Mouse (Mus musculus): ENCODE data around the gene Cr2. TPM values are rescaled to one million over a fixed set of nuclear protein-coding genes. Genes with fewer than 3 reads are reported as not detected.

The Cr2 gene
- polyA plus RNA-seq, 1 experiment from 2014 or later = 0.25 TPM

- Histone ChIP-seq H3K4me3 (replicated peaks; ENCODE audit: low read length) (peak overlapping the region; percentile 74), H3K4me2 (ENCODE audit: low read depth, low read length) (peak overlapping the region; percentile 63), H3K9me3 (replicated peaks; ENCODE audit: control insufficient read depth, low read length) (no peaks in the 10 kb centered on the region), H3K36me3 (ENCODE audit: control insufficient read depth, insufficient read depth, low read length) (peaks cover 13% of the 10 kb centered on the region), H3K27ac (ENCODE audit: low read length) (peak overlapping the region; percentile 99), H3K9ac (ENCODE audit: low read length) (peak overlapping the region; percentile 95), H3K27me3 (ENCODE audit: control insufficient read depth, insufficient read depth, low read length) (no peaks in the 10 kb centered on the region), H3K4me1 (ENCODE audit: control insufficient read depth, insufficient read depth, low read length) (peaks cover 9% of the 10 kb centered on the region)
- no peak for ATAC-seq (ENCODE audit: insufficient read depth, low FRiP score)
- 4% methylated on average over 2 of the region's 2 CpGs for WGBS
Measured at GRCm38 (mm10) chr1:195130479-195130878, 46.0 kb downstream of the Cr2 start.

- peaks cover 9% of the 10 kb centered on the region for H3K4me1 ChIP-seq (ENCODE audit: control insufficient read depth, insufficient read depth, low read length)
- H3K4me2 ChIP-seq (ENCODE audit: low read depth, low read length) = peak overlapping the region; percentile 31; the same call in 1 of the 2 replicates
- 64% methylated on average over 1 of the region's 1 CpGs for WGBS
- H3K9ac ChIP-seq (ENCODE audit: low read length) = no peak overlapping the region
- H3K27me3 ChIP-seq (ENCODE audit: control insufficient read depth, insufficient read depth, low read length) = no peaks in the 10 kb centered on the region
- H3K27ac ChIP-seq (ENCODE audit: low read length) = no peak overlapping the region
- H3K9me3 ChIP-seq (replicated peaks; ENCODE audit: control insufficient read depth, low read length) = no peaks in the 10 kb centered on the region
- ATAC-seq (ENCODE audit: insufficient read depth, low FRiP score) = no peak
- 0 out of 2 replicates have a peak overlapping the region, but pooled peaks have one; percentile 10 for H3K4me3 ChIP-seq (replicated peaks; ENCODE audit: low read length)
- H3K36me3 ChIP-seq (ENCODE audit: control insufficient read depth, insufficient read depth, low read length) = peaks cover 13% of the 10 kb centered on the region
Measured at GRCm38 (mm10) chr1:195129867-195130266, 46.6 kb downstream of the Cr2 start.

- no peak for ATAC-seq (ENCODE audit: insufficient read depth, low FRiP score)
Measured at GRCm38 (mm10) chr1:195114414-195114813, 62.1 kb downstream of the Cr2 start.

GRCm38 (mm10) chr1:195113621-195114020 lies 62.9 kb downstream of the Cr2 start:
- Histone ChIP-seq H3K4me1 (ENCODE audit: control insufficient read depth, insufficient read depth, low read length) (no peaks in the 10 kb centered on the region), H3K27ac (ENCODE audit: low read length) (no peak overlapping the region), H3K4me2 (ENCODE audit: low read depth, low read length) (no peak overlapping the region), H3K4me3 (replicated peaks; ENCODE audit: low read length) (no peak overlapping the region), H3K9ac (ENCODE audit: low read length) (no peak overlapping the region), H3K36me3 (ENCODE audit: control insufficient read depth, insufficient read depth, low read length) (peaks cover 14% of the 10 kb centered on the region), H3K9me3 (replicated peaks; ENCODE audit: control insufficient read depth, low read length) (no peaks in the 10 kb centered on the region), H3K27me3 (ENCODE audit: control insufficient read depth, insufficient read depth, low read length) (no peaks in the 10 kb centered on the region)
- 89% methylated on average over 4 of the region's 4 CpGs for WGBS
- no peak for ATAC-seq (ENCODE audit: insufficient read depth, low FRiP score)

More at GRCm38 (mm10) chr1:195114414-195114813, 62.1 kb downstream of the Cr2 start:
- H3K36me3 ChIP-seq (ENCODE audit: control insufficient read depth, insufficient read depth, low read length) = peaks cover 14% of the 10 kb centered on the region
- H3K4me2 ChIP-seq (ENCODE audit: low read depth, low read length) = no peak overlapping the region
- no peaks in the 10 kb centered on the region for H3K9me3 ChIP-seq (replicated peaks; ENCODE audit: control insufficient read depth, low read length)
- H3K27ac ChIP-seq (ENCODE audit: low read length) = no peak overlapping the region
- no peak overlapping the region for H3K9ac ChIP-seq (ENCODE audit: low read length)
- no peaks in the 10 kb centered on the region for H3K4me1 ChIP-seq (ENCODE audit: control insufficient read depth, insufficient read depth, low read length)
- H3K4me3 ChIP-seq (replicated peaks; ENCODE audit: low read length) = no peak overlapping the region
- H3K27me3 ChIP-seq (ENCODE audit: control insufficient read depth, insufficient read depth, low read length) = no peaks in the 10 kb centered on the region
- WGBS = 89% methylated on average over 1 of the region's 1 CpGs

- H3K36me3 ChIP-seq (ENCODE audit: control insufficient read depth, insufficient read depth, low read length) = peaks cover 8% of the 10 kb centered on the region; the same call in 1 of the 2 replicates
- no peak overlapping the region for H3K27ac ChIP-seq (ENCODE audit: low read length)
- no peaks in the 10 kb centered on the region for H3K4me1 ChIP-seq (ENCODE audit: control insufficient read depth, insufficient read depth, low read length)
- no peak overlapping the region for H3K4me3 ChIP-seq (replicated peaks; ENCODE audit: low read length)
- H3K9ac ChIP-seq (ENCODE audit: low read length) = no peak overlapping the region
- WGBS = 32% methylated on average over 4 of the region's 4 CpGs
- H3K4me2 ChIP-seq (ENCODE audit: low read depth, low read length) = no peak overlapping the region
- ATAC-seq (ENCODE audit: insufficient read depth, low FRiP score) = no peak
- no peaks in the 10 kb centered on the region for H3K9me3 ChIP-seq (replicated peaks; ENCODE audit: control insufficient read depth, low read length)
- no peaks in the 10 kb centered on the region for H3K27me3 ChIP-seq (ENCODE audit: control insufficient read depth, insufficient read depth, low read length)
Measured at GRCm38 (mm10) chr1:195100693-195101092, 75.8 kb downstream of the Cr2 start.

GRCm38 (mm10) chr1:195098004-195098403 lies 78.5 kb downstream of the Cr2 start:
- no peak overlapping the region for H3K9ac ChIP-seq (ENCODE audit: low read length)
- no peak overlapping the region for H3K27ac ChIP-seq (ENCODE audit: low read length)
- H3K36me3 ChIP-seq (ENCODE audit: control insufficient read depth, insufficient read depth, low read length) = 0 out of 2 replicates have a peak, but pooled peaks cover 6% of the 10 kb centered on the region
- no peak for ATAC-seq (ENCODE audit: insufficient read depth, low FRiP score)
- H3K9me3 ChIP-seq (replicated peaks; ENCODE audit: control insufficient read depth, low read length) = no peaks in the 10 kb centered on the region
- H3K27me3 ChIP-seq (ENCODE audit: control insufficient read depth, insufficient read depth, low read length) = no peaks in the 10 kb centered on the region
- no peaks in the 10 kb centered on the region for H3K4me1 ChIP-seq (ENCODE audit: control insufficient read depth, insufficient read depth, low read length)
- 94% methylated on average over 1 of the region's 1 CpGs for WGBS
- no peak overlapping the region for H3K4me3 ChIP-seq (replicated peaks; ENCODE audit: low read length)
- no peak overlapping the region for H3K4me2 ChIP-seq (ENCODE audit: low read depth, low read length)

GRCm38 (mm10) chr1:195092220-195092720 lies 84.2 kb downstream of the Cr2 start, which contains the start of gene Cd46:
Gene Cd46 (minus strand): TSS chr1:195092249.
- WGBS = 3% methylated on average over 14 of the region's 14 CpGs
- H3K4me3 ChIP-seq (replicated peaks; ENCODE audit: low read length) = peak within 1 kb of the TSS; percentile 50
- H3K27ac ChIP-seq (ENCODE audit: low read length) = peak within 1 kb of the TSS; percentile 71
- no peaks in the 10 kb centered on the region for H3K4me1 ChIP-seq (ENCODE audit: control insufficient read depth, insufficient read depth, low read length)
- H3K4me2 ChIP-seq (ENCODE audit: low read depth, low read length) = peak within 1 kb of the TSS; percentile 67
- peak within 1 kb of the TSS; percentile 69 for H3K9ac ChIP-seq (ENCODE audit: low read length)
- peak; percentile 96 for ATAC-seq (ENCODE audit: insufficient read depth, low FRiP score)
- H3K9me3 ChIP-seq (replicated peaks; ENCODE audit: control insufficient read depth, low read length) = no peaks in the 10 kb centered on the region
- no peaks in the 10 kb centered on the region for H3K27me3 ChIP-seq (ENCODE audit: control insufficient read depth, insufficient read depth, low read length)
- H3K36me3 ChIP-seq (ENCODE audit: control insufficient read depth, insufficient read depth, low read length) = no peaks in the 10 kb centered on the region

- Histone ChIP-seq H3K4me3 (replicated peaks; ENCODE audit: low read length) (peak overlapping the region; percentile 50), H3K9ac (ENCODE audit: low read length) (peak overlapping the region; percentile 69), H3K4me1 (ENCODE audit: control insufficient read depth, insufficient read depth, low read length) (no peaks in the 10 kb centered on the region), H3K27ac (ENCODE audit: low read length) (peak overlapping the region; percentile 71), H3K27me3 (ENCODE audit: control insufficient read depth, insufficient read depth, low read length) (no peaks in the 10 kb centered on the region), H3K4me2 (ENCODE audit: low read depth, low read length) (peak overlapping the region; percentile 67), H3K9me3 (replicated peaks; ENCODE audit: control insufficient read depth, low read length) (no peaks in the 10 kb centered on the region), H3K36me3 (ENCODE audit: control insufficient read depth, insufficient read depth, low read length) (no peaks in the 10 kb centered on the region)
- peak; percentile 89 for ATAC-seq (ENCODE audit: insufficient read depth, low FRiP score)
- WGBS = 17% methylated on average over 11 of the region's 11 CpGs
Measured at GRCm38 (mm10) chr1:195091699-195092219, 84.8 kb downstream of the Cr2 start.

Measured in stomach, embryonic 16.5 days (tissue).